Mouse (Mus musculus): ENCODE data around the gene Elp4.

Elp4 gene

GRCm38 (mm10) chr2:105715409-105716115 lies 188.8 kb downstream of the Elp4 start:
- in situ Hi-C loops (cut with MboI, MseI), result no loop called here

GRCm38 (mm10) chr2:105710511-105710910 lies 193.9 kb downstream of the Elp4 start:
- in situ Hi-C loops (cut with MboI, MseI), result no loop called here

GRCm38 (mm10) chr2:105709126-105709525 lies 195.2 kb downstream of the Elp4 start:
- in situ Hi-C loops (cut with MboI, MseI), result no loop called here

- in situ Hi-C loops (cut with MboI, MseI), result no loop called here
Observed at GRCm38 (mm10) chr2:105705320-105705719, 199.0 kb downstream of the Elp4 start.

- in situ Hi-C loops (cut with MboI, MseI), result no loop called here
Observed at GRCm38 (mm10) chr2:105702586-105702985, 201.8 kb downstream of the Elp4 start.

GRCm38 (mm10) chr2:105701781-105702180 lies 202.6 kb downstream of the Elp4 start:
- in situ Hi-C loops (cut with MboI, MseI), result no loop called here

- in situ Hi-C loops (cut with MboI, MseI), result no loop called here
Observed at GRCm38 (mm10) chr2:105698631-105699030, 205.7 kb downstream of the Elp4 start.

GRCm38 (mm10) chr2:105697741-105698140 lies 206.6 kb downstream of the Elp4 start:
- in situ Hi-C loops (cut with MboI, MseI), result no loop called here

GRCm38 (mm10) chr2:105691296-105691695 lies 213.1 kb downstream of the Elp4 start:
- in situ Hi-C loops (cut with MboI, MseI), result no loop called here

GRCm38 (mm10) chr2:105689771-105690639 lies 214.4 kb downstream of the Elp4 start:
- in situ Hi-C loops (cut with MboI, MseI), result no loop called here

- in situ Hi-C loops (cut with MboI, MseI), result no loop called here
Observed at GRCm38 (mm10) chr2:105689304-105689770, 215.0 kb downstream of the Elp4 start.

GRCm38 (mm10) chr2:105688436-105689303 lies 215.7 kb downstream of the Elp4 start:
- in situ Hi-C loops (cut with MboI, MseI), result no loop called here

GRCm38 (mm10) chr2:105688011-105688410 lies 216.4 kb downstream of the Elp4 start:
- in situ Hi-C loops (cut with MboI, MseI), result no loop called here

- in situ Hi-C loops (cut with MboI, MseI), result no loop called here
Observed at GRCm38 (mm10) chr2:105687317-105687991, 216.9 kb downstream of the Elp4 start.

GRCm38 (mm10) chr2:105686363-105687316 lies 217.7 kb downstream of the Elp4 start:
- in situ Hi-C loops (cut with MboI, MseI), result no loop called here

GRCm38 (mm10) chr2:105685651-105686050 lies 218.7 kb downstream of the Elp4 start:
- in situ Hi-C loops (cut with MboI, MseI), result no loop called here

- in situ Hi-C loops (cut with MboI, MseI), result no loop called here
Observed at GRCm38 (mm10) chr2:105684991-105685650, 219.2 kb downstream of the Elp4 start.

- in situ Hi-C loops (cut with MboI, MseI), result no loop called here
Observed at GRCm38 (mm10) chr2:105683771-105684410, 220.5 kb downstream of the Elp4 start.

Measured in regulatory T cell (primary cell).